In the genomic region with DNA sequence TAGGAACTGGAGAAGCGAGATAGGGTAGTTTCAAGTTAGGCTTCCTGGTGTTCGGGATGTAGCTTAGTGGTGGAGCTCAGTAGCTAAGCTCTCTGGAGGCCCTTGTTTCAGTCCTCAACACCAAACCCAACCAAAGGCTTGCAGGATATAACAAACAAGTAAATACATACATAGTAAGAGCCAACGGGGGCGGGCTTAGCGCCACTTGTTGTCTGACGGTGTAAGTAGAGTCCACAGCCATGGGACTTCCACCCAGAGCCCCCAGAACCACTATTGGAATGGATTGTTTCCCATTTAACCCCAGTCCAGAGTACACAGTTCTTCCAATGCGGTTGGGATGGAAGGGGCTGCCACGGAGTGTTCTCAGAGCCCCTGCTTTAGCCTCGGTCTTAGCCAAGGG, we compare ENCODE assay signal across 8 mouse cellular contexts. TPM values are rescaled to one million over a fixed set of nuclear protein-coding genes. Genes with fewer than 3 reads are reported as not detected.
DNase-seq lines count a peak whose midpoint lies in the region; ATAC-seq and TF ChIP-seq lines count a peak whose summit lies in the region.

No protein-coding gene starts in this region.

- H3K27me3 ChIP-seq in kidney, postnatal 0 days (ENCODE audit: insufficient read depth, low read length): peaks cover 5% of the 10 kb centered on the region; the same call in 1 of the 2 replicates
- no peaks in the 10 kb centered on the region for H3K27me3 ChIP-seq in embryonic facial prominence, embryonic 15.5 days
- H3K27me3 ChIP-seq in intestine, embryonic 16.5 days (replicated peaks; ENCODE audit: control insufficient read depth, insufficient read depth, low read length): no peaks in the 10 kb centered on the region
- no peaks in the 10 kb centered on the region for H3K27me3 ChIP-seq in myocyte (ENCODE audit: control insufficient read depth, insufficient read depth, insufficient read length)

- peak overlapping the region; percentile 89 for H3K4me2 ChIP-seq in kidney, postnatal 0 days (ENCODE audit: low read length)
- peak overlapping the region; percentile 76 for H3K4me2 ChIP-seq in embryonic facial prominence, embryonic 15.5 days (replicated peaks)
- peak overlapping the region; percentile 87; the same call in 1 of the 2 replicates for H3K4me2 ChIP-seq in intestine, embryonic 16.5 days (ENCODE audit: low read depth, low read length)
- H3K4me2 ChIP-seq in myocyte (ENCODE audit: low read depth): peak overlapping the region; percentile 56

- H3K27ac ChIP-seq in kidney, postnatal 0 days: no peak overlapping the region
- H3K27ac ChIP-seq in embryonic facial prominence, embryonic 15.5 days (replicated peaks): no peak overlapping the region
- no peak overlapping the region for H3K27ac ChIP-seq in intestine, embryonic 16.5 days (ENCODE audit: low read length)

- H3ac ChIP-seq in myocyte (ENCODE audit: control insufficient read depth, insufficient read length): peak overlapping the region; percentile 77

- WGBS in kidney, postnatal 0 days: 33% methylated on average over 9 of the region's 9 CpGs
- 33% methylated on average over 9 of the region's 9 CpGs for WGBS in embryonic facial prominence, embryonic 15.5 days
- WGBS in intestine, embryonic 16.5 days: 37% methylated on average over 9 of the region's 9 CpGs

- H3K36me3 ChIP-seq in kidney, postnatal 0 days (ENCODE audit: insufficient read depth, low read length): peaks cover under 1% of the 10 kb centered on the region; the same call in 1 of the 2 replicates
- peaks cover 16% of the 10 kb centered on the region for H3K36me3 ChIP-seq in embryonic facial prominence, embryonic 15.5 days
- peaks cover 3% of the 10 kb centered on the region; the same call in 1 of the 2 replicates for H3K36me3 ChIP-seq in intestine, embryonic 16.5 days (ENCODE audit: control insufficient read depth, insufficient read depth, low read length)
- peaks cover 8% of the 10 kb centered on the region for H3K36me3 ChIP-seq in myocyte (ENCODE audit: control insufficient read depth, insufficient read depth)

- ATAC-seq in kidney, postnatal 0 days (replicated peaks; ENCODE audit: low FRiP score, low read depth): no peak
- no peak for ATAC-seq in embryonic facial prominence, embryonic 15.5 days (ENCODE audit: insufficient number of reproducible peaks, low FRiP score, low TSS enrichment, low read depth)
- no peak for ATAC-seq in intestine, embryonic 16.5 days

- peaks cover 31% of the 10 kb centered on the region for H3K79me2 ChIP-seq in myocyte (ENCODE audit: control insufficient read depth, insufficient read depth)

- TF ChIP-seq POLR2A in myocyte (IDR thresholded peaks at IDR 0.05; ENCODE audit: insufficient read length, low read depth): no peak

- H3K4me3 ChIP-seq in kidney, postnatal 0 days (replicated peaks; ENCODE audit: low read depth, low read length): peak overlapping the region; percentile 90
- H3K4me3 ChIP-seq in embryonic facial prominence, embryonic 15.5 days (replicated peaks): peak overlapping the region; percentile 63
- peak overlapping the region; percentile 93; the same call in 1 of the 2 replicates for H3K4me3 ChIP-seq in intestine, embryonic 16.5 days (ENCODE audit: low read length)
- peak overlapping the region; percentile 82 for H3K4me3 ChIP-seq in myocyte

- no peak for TF ChIP-seq CTCF in kidney, postnatal 0 days (IDR thresholded peaks at IDR 0.05; ENCODE audit: low read depth)

- H3K4me1 ChIP-seq in kidney, postnatal 0 days (replicated peaks; ENCODE audit: insufficient read depth, low read length): peaks cover 22% of the 10 kb centered on the region
- peaks cover 36% of the 10 kb centered on the region for H3K4me1 ChIP-seq in embryonic facial prominence, embryonic 15.5 days
- peaks cover 29% of the 10 kb centered on the region for H3K4me1 ChIP-seq in intestine, embryonic 16.5 days (ENCODE audit: control insufficient read depth, insufficient read depth, low read length)

- H3K9ac ChIP-seq in kidney, postnatal 0 days (ENCODE audit: low read depth, low read length): peak overlapping the region; percentile 82; the same call in 1 of the 2 replicates
- H3K9ac ChIP-seq in embryonic facial prominence, embryonic 15.5 days: no peak overlapping the region
- H3K9ac ChIP-seq in intestine, embryonic 16.5 days (ENCODE audit: low read depth, low read length): no peak overlapping the region

- DNase-seq in kidney, postnatal 0 days (ENCODE audit: low spot score): no peak
- no peak for DNase-seq in kidney, postnatal 14 days
- DNase-seq in adrenal gland, adult 18-20 months (ENCODE audit: low spot score in 2 of 2): no peak
- DNase-seq in adrenal gland, adult 2 months: no peak
- no peak for DNase-seq in adrenal gland, postnatal 36 days

- H3K9me3 ChIP-seq in kidney, postnatal 0 days (replicated peaks; ENCODE audit: low read length): no peaks in the 10 kb centered on the region
- H3K9me3 ChIP-seq in embryonic facial prominence, embryonic 15.5 days (replicated peaks): no peaks in the 10 kb centered on the region
- no peaks in the 10 kb centered on the region for H3K9me3 ChIP-seq in intestine, embryonic 16.5 days (ENCODE audit: control insufficient read depth, low read length)

TF ChIP-seq in myocyte, 11 proteins besides CTCF, POLR2A, EP300 and RAD21:
- TF ChIP-seq MYOD1 (IDR thresholded peaks at IDR 0.05; ENCODE audit: control insufficient read depth in 1 of 3, insufficient read length in 2 of 3, low read depth in 2 of 3): no peak
- TF ChIP-seq E2F4 (IDR thresholded peaks at IDR 0.05; ENCODE audit: insufficient read depth): no peak
- no peak for TF ChIP-seq REST (IDR thresholded peaks at IDR 0.05; ENCODE audit: insufficient read depth, insufficient read length)
- no peak for TF ChIP-seq USF1 (IDR thresholded peaks at IDR 0.05; ENCODE audit: low read depth)
- TF ChIP-seq MAX (IDR thresholded peaks at IDR 0.05; ENCODE audit: low read depth): no peak
- no peak for TF ChIP-seq CEBPB (IDR thresholded peaks at IDR 0.05; ENCODE audit: insufficient read depth, poor library complexity, severe bottlenecking)
- TF ChIP-seq MYOG (IDR thresholded peaks at IDR 0.05; ENCODE audit: control insufficient read depth in 1 of 3, insufficient read depth in 1 of 3, insufficient read length in 2 of 3, low read depth in 2 of 3): no peak
- TF ChIP-seq TCF12 (IDR thresholded peaks at IDR 0.05; ENCODE audit: insufficient read depth, poor library complexity, severe bottlenecking): no peak
- no peak for TF ChIP-seq TCF3 (IDR thresholded peaks at IDR 0.05; ENCODE audit: insufficient read length, low read depth)
- no peak for TF ChIP-seq SRF (IDR thresholded peaks at IDR 0.05; ENCODE audit: control insufficient read depth, insufficient read length, low read depth)
- TF ChIP-seq POLR2AphosphoS2 (IDR thresholded peaks at IDR 0.05; ENCODE audit: insufficient read length, low read depth): no peak
TF ChIP-seq in myocyte: peak in this region for 0.

RNA-seq across cellular contexts. Expression of gene Pdlim7, which starts 0.4 kb away (rescaled TPM):
- 112 and 124 TPM in 2 replicates for polyA plus RNA-seq in kidney, postnatal 0 days (2015; fragmentation: Nextera tagmentation; extraction: Ambion mirVana)
- 165 and 180 TPM in 2 replicates for polyA plus RNA-seq in embryonic facial prominence, embryonic 15.5 days (2015; fragmentation: Nextera tagmentation; extraction: Ambion mirVana)
- polyA plus RNA-seq in intestine, embryonic 16.5 days (2015; fragmentation: Nextera tagmentation; extraction: Ambion mirVana): 189 and 200 TPM in 2 replicates
- 553 TPM for polyA plus RNA-seq in myocyte (2012; fragmentation: generic; extraction: Trizol)
- 10 to 100 TPM; 11.6 to 26.8 TPM for total RNA-seq in adrenal gland, adult 18-20 months (2021)
- 10 to 100 TPM; 15.2 to 19.5 TPM for total RNA-seq in adrenal gland, adult 2 months (2021)
- polyA plus RNA-seq in adrenal gland, adult 2 months (2012; rRNA removed): 45.2 and 52.4 TPM in 2 replicates
- total RNA-seq in adrenal gland, postnatal 36 days (2021): 10 to 100 TPM; 15.2 to 23.9 TPM

RNA-seq across cellular contexts. Expression of gene Dok3, which starts 15.3 kb away (rescaled TPM):
- 1.7 and 1.8 TPM in 2 replicates for polyA plus RNA-seq in kidney, postnatal 0 days (2015; fragmentation: Nextera tagmentation; extraction: Ambion mirVana)
- 5.5 and 6.3 TPM in 2 replicates for polyA plus RNA-seq in embryonic facial prominence, embryonic 15.5 days (2015; fragmentation: Nextera tagmentation; extraction: Ambion mirVana)
- 2.7 and 3.0 TPM in 2 replicates for polyA plus RNA-seq in intestine, embryonic 16.5 days (2015; fragmentation: Nextera tagmentation; extraction: Ambion mirVana)
- polyA plus RNA-seq in myocyte (2012; fragmentation: generic; extraction: Trizol): 1.00 TPM
- total RNA-seq in adrenal gland, adult 18-20 months (2021): 1 to 10 TPM; 5.1 to 5.3 TPM
- 1 to 10 TPM; 3.8 to 4.9 TPM for total RNA-seq in adrenal gland, adult 2 months (2021)
- polyA plus RNA-seq in adrenal gland, adult 2 months (2012; rRNA removed): 11.8 and 13.9 TPM in 2 replicates
- total RNA-seq in adrenal gland, postnatal 36 days (2021): 1 to 10 TPM; 2.3 to 4.6 TPM

RNA-seq across cellular contexts. Expression of gene Ddx41, which starts 22.6 kb away (rescaled TPM):
- polyA plus RNA-seq in kidney, postnatal 0 days (2015; fragmentation: Nextera tagmentation; extraction: Ambion mirVana): 60.1 and 60.3 TPM in 2 replicates
- 61.4 and 66.2 TPM in 2 replicates for polyA plus RNA-seq in embryonic facial prominence, embryonic 15.5 days (2015; fragmentation: Nextera tagmentation; extraction: Ambion mirVana)
- 50.5 and 54.8 TPM in 2 replicates for polyA plus RNA-seq in intestine, embryonic 16.5 days (2015; fragmentation: Nextera tagmentation; extraction: Ambion mirVana)
- 33.3 TPM for polyA plus RNA-seq in myocyte (2012; fragmentation: generic; extraction: Trizol)
- total RNA-seq in adrenal gland, adult 18-20 months (2021): 10 to 100 TPM; 40.6 to 47.1 TPM
- 10 to 100 TPM; 44.6 to 53.4 TPM for total RNA-seq in adrenal gland, adult 2 months (2021)
- polyA plus RNA-seq in adrenal gland, adult 2 months (2012; rRNA removed): 56.6 and 57.3 TPM in 2 replicates
- total RNA-seq in adrenal gland, postnatal 36 days (2021): 10 to 100 TPM; 47.3 to 51.7 TPM

RNA-seq across cellular contexts. Expression of gene Dbn1, which starts 25.9 kb away (rescaled TPM):
- polyA plus RNA-seq in kidney, postnatal 0 days (2015; fragmentation: Nextera tagmentation; extraction: Ambion mirVana): 104 and 125 TPM in 2 replicates
- 190 and 193 TPM in 2 replicates for polyA plus RNA-seq in embryonic facial prominence, embryonic 15.5 days (2015; fragmentation: Nextera tagmentation; extraction: Ambion mirVana)
- polyA plus RNA-seq in intestine, embryonic 16.5 days (2015; fragmentation: Nextera tagmentation; extraction: Ambion mirVana): 88.4 and 91.2 TPM in 2 replicates
- 165 TPM for polyA plus RNA-seq in myocyte (2012; fragmentation: generic; extraction: Trizol)
- 10 to 100 TPM; 11.1 to 16.2 TPM for total RNA-seq in adrenal gland, adult 18-20 months (2021)
- total RNA-seq in adrenal gland, adult 2 months (2021): 10 to 100 TPM; 12.6 to 25.9 TPM
- polyA plus RNA-seq in adrenal gland, adult 2 months (2012; rRNA removed): 41.5 and 44.1 TPM in 2 replicates
- 10 to 100 TPM; 16.0 to 18.0 TPM for total RNA-seq in adrenal gland, postnatal 36 days (2021)

RNA-seq across cellular contexts. Expression of gene Prr7, which starts 49.8 kb away (rescaled TPM):
- 0.63 and 0.75 TPM in 2 replicates for polyA plus RNA-seq in kidney, postnatal 0 days (2015; fragmentation: Nextera tagmentation; extraction: Ambion mirVana)
- polyA plus RNA-seq in embryonic facial prominence, embryonic 15.5 days (2015; fragmentation: Nextera tagmentation; extraction: Ambion mirVana): 1.5 TPM in 2 replicates
- 0.10 and 0.18 TPM in 2 replicates for polyA plus RNA-seq in intestine, embryonic 16.5 days (2015; fragmentation: Nextera tagmentation; extraction: Ambion mirVana)
- polyA plus RNA-seq in myocyte (2012; fragmentation: generic; extraction: Trizol): 5.1 TPM
- 1 to 10 TPM; 1.9 to 2.2 TPM for total RNA-seq in adrenal gland, adult 18-20 months (2021)
- 1 to 10 TPM; 1.5 to 4.1 TPM for total RNA-seq in adrenal gland, adult 2 months (2021)
- 59.0 and 66.3 TPM in 2 replicates for polyA plus RNA-seq in adrenal gland, adult 2 months (2012; rRNA removed)
- total RNA-seq in adrenal gland, postnatal 36 days (2021): 1 to 10 TPM; 1.9 to 3.3 TPM
